Mouse (Mus musculus): ENCODE data around the gene Lce3e.

GRCm38 (mm10) chr3:92991926-92992325 lies 25.1 kb downstream of the Lce3e start, which contains the start of gene Lce3f:
- TF ChIP-seq CTCF (IDR thresholded peaks at IDR 0.05; ENCODE audit: low read depth), result no peak
- TF ChIP-seq EP300 (IDR thresholded peaks at IDR 0.05; ENCODE audit: low read depth), result no peak
